Mouse (Mus musculus) kidney, embryonic 16.5 days (tissue): ENCODE data around the gene Ufsp2. TPM values are rescaled to one million over a fixed set of nuclear protein-coding genes. Genes with fewer than 3 reads are reported as not detected.

ENCODE experiments used
- polyA plus RNA-seq: library from polyadenylated mRNA; unstranded; fragments of >200 nt; fragmentation: Nextera tagmentation; extraction: Ambion mirVana; gene quantifications from 2 replicates; pipeline ENCODE4 v1.2.1, GENCODE M21; 2015

Ufsp2 gene
- polyA plus RNA-seq, 1 experiment from 2014 or later = 72.9 TPM

Other genes starting within 250 kb of the Ufsp2 start
- gene Pdlim3, start 90.1 kb upstream of the Ufsp2 start, polyA plus RNA-seq = 15.1 and 31.1 TPM in 2 replicates
- gene Ccdc110, start 40.9 kb upstream of the Ufsp2 start, polyA plus RNA-seq = not detected in 2 replicates
- 6.0 and 6.5 TPM in 2 replicates for gene 1700029J07Rik, start 276 bp upstream of the Ufsp2 start, polyA plus RNA-seq
- 0.52 and 0.86 TPM in 2 replicates for gene Lrp2bp, start 23.8 kb downstream of the Ufsp2 start, polyA plus RNA-seq
- gene Ankrd37, start 30.2 kb downstream of the Ufsp2 start, polyA plus RNA-seq = 24.4 and 24.5 TPM in 2 replicates
- 19.6 and 25.2 TPM in 2 replicates for gene Cfap97, start 176.2 kb downstream of the Ufsp2 start, polyA plus RNA-seq
- 4.5 and 5.9 TPM in 2 replicates for gene Snx25, start 176.6 kb downstream of the Ufsp2 start, polyA plus RNA-seq
- 616 and 637 TPM in 2 replicates for gene Slc25a4, start 235.8 kb downstream of the Ufsp2 start, polyA plus RNA-seq